Mouse (Mus musculus): ENCODE results near the gene Kcnip1. TPM values are rescaled to one million over a fixed set of nuclear protein-coding genes. Genes with fewer than 3 reads are reported as not detected.
A peak's percentile ranks its signal among the peaks of the same experiment; 100 is the strongest.

Kcnip1 gene
- polyA plus RNA-seq, 1 experiment from 2014 or later = 4.3 TPM

DNA sequence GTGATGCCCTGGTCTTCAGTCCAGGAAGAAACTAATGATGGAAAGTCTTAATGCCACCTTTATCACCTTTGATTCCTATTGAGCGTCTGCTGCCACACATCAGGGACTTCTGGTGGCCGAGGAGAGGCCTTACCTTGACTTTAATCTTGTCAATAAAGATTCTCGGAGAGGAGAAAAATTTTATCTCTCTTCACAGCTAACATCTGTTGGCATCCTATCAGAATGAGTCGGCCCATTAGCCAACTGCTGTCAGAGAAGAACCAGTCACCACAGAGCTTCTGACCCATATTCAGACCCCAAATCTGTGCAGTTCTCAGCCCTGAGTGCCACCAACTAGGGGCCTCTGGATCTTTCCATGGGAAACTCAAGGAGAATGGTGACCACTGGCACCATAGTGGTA, 107.0 kb downstream of the Kcnip1 start:
- H3K27me3 ChIP-seq = no peaks in the 10 kb centered on the region
- H3K4me2 ChIP-seq = no peak overlapping the region
- H3K9ac ChIP-seq = no peak overlapping the region
- WGBS = 82% methylated on average over 4 of the region's 4 CpGs
- no peak overlapping the region for H3K27ac ChIP-seq
- H3K36me3 ChIP-seq = no peaks in the 10 kb centered on the region
- no peaks in the 10 kb centered on the region for H3K9me3 ChIP-seq
- H3K4me1 ChIP-seq = no peaks in the 10 kb centered on the region
- H3K4me3 ChIP-seq = no peak overlapping the region
- no peak for ATAC-seq (ENCODE audit: insufficient number of reproducible peaks, low FRiP score, low TSS enrichment, low read depth)

DNA sequence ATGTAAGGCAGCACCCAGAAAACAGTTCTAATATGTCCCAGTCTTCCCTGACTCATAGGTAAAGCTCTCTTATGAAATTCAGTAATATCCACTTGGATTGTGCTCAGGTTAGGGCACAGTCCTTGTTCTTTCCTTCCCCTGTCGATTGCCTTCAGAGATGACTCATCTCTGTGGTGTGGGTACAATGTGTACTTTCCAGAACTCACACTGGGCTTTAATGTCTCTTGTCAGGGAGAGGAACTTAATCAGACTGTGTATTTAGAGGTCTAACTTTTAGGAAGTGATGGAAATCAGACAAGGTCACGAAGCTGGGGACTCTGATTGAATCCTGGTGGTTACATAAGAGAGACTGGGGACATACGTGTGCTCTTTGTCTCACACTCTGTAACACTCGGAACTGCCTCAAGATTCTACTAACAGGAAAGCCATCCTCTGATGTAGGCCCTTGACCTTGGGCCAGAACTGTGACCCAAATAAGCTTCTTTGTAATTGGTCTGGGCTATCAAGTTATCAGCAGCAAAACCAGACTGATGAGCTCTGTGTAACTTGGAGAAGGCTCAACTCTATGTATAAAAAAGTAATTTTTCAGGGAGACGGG, 110.1 kb downstream of the Kcnip1 start:
- Histone ChIP-seq H3K27ac (no peak overlapping the region), H3K9ac (no peak overlapping the region), H3K9me3 (no peaks in the 10 kb centered on the region), H3K4me3 (no peak overlapping the region), H3K4me1 (no peaks in the 10 kb centered on the region), H3K36me3 (no peaks in the 10 kb centered on the region), H3K27me3 (no peaks in the 10 kb centered on the region), H3K4me2 (no peak overlapping the region)
- WGBS = 74% methylated on average over 5 of the region's 5 CpGs
- no peak for ATAC-seq (ENCODE audit: insufficient number of reproducible peaks, low FRiP score, low TSS enrichment, low read depth)

DNA sequence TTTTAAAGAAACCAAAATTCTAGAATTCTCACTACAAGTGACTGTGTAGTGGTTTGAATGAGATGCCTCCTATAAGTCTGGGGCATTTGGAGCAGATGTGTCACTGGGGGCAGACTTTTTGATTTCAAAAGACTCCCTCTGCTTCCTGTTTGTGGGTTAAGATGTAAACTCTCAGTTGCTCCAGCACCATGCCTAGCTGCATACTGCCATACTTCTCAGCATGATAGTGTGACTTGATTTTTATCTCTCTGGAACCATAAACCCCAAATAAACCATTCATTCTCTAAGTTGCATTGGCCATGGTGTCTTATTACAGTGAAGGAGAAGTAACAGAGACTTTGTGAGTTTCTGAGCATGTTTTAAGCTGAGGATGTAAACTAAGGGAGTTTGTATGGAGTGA, 118.0 kb downstream of the Kcnip1 start:
- Histone ChIP-seq H3K27me3 (no peaks in the 10 kb centered on the region), H3K36me3 (no peaks in the 10 kb centered on the region), H3K9ac (no peak overlapping the region), H3K9me3 (no peaks in the 10 kb centered on the region), H3K4me2 (no peak overlapping the region), H3K27ac (no peak overlapping the region), H3K4me3 (no peak overlapping the region), H3K4me1 (peaks cover 20% of the 10 kb centered on the region)
- ATAC-seq (ENCODE audit: insufficient number of reproducible peaks, low FRiP score, low TSS enrichment, low read depth) = no peak

DNA sequence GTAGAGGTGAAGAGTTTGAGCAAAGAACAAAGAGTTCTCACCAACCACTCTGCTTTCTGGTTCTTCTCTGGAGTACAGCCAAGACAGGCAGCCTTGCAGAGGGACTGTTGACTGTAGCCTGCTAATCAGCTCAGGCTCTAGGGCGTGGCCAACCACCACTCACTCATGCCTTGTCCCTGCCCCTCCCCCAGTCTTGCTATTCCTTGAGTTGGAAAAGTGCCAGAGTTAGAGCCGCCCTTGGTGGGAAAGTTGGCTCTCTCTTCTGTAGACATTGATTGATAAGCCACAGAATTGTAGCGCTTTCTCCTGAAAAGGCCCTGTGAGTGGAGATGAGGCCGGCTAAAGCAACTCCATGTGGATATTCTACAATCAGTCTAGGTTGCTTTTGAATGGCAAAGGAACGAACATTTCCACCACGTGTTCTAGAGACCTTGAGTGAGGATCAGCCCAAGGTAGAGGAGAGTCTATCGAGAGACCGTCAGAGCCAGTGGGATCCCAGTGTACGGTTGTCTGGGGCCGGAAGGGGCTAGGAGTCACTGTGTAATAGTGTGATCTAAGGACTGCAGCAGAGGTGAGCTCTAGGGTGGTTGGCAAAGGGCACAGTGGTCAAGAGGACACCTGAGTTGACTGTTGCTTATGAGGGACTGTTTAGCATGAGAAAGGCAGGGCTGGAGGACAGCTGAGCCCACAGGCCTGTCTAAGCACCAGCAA, 119.7 kb downstream of the Kcnip1 start:
- Histone ChIP-seq H3K36me3 (no peaks in the 10 kb centered on the region), H3K4me1 (peaks cover 20% of the 10 kb centered on the region), H3K9ac (no peak overlapping the region), H3K27me3 (no peaks in the 10 kb centered on the region), H3K4me2 (no peak overlapping the region), H3K27ac (peak overlapping the region; percentile 61; the same call in 1 of the 2 replicates), H3K4me3 (no peak overlapping the region), H3K9me3 (no peaks in the 10 kb centered on the region)
- WGBS = 53% methylated on average over 10 of the region's 10 CpGs
- peak; percentile 77; the same call in 1 of the 2 replicates for ATAC-seq (ENCODE audit: insufficient number of reproducible peaks, low FRiP score, low TSS enrichment, low read depth)

DNA sequence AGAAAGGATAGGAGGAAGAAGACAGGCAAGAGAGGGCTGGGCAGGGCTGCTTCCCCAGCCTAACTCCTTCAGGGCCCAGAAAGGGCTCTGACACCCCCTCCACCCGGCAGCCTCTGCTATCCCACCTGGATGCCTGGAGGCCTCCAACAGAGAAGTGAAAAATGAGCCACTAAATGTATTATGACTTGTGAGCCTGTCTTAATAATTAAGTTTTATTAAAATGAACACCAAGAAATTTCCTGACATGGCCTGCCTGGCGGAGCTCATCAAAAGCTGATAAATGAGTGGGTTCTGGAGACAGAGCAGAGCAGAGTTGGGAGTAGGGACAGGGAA, 120.3 kb downstream of the Kcnip1 start:
- ATAC-seq (ENCODE audit: insufficient number of reproducible peaks, low FRiP score, low TSS enrichment, low read depth) = no peak
- Histone ChIP-seq H3K27ac (peak overlapping the region; percentile 61), H3K27me3 (no peaks in the 10 kb centered on the region)

DNA sequence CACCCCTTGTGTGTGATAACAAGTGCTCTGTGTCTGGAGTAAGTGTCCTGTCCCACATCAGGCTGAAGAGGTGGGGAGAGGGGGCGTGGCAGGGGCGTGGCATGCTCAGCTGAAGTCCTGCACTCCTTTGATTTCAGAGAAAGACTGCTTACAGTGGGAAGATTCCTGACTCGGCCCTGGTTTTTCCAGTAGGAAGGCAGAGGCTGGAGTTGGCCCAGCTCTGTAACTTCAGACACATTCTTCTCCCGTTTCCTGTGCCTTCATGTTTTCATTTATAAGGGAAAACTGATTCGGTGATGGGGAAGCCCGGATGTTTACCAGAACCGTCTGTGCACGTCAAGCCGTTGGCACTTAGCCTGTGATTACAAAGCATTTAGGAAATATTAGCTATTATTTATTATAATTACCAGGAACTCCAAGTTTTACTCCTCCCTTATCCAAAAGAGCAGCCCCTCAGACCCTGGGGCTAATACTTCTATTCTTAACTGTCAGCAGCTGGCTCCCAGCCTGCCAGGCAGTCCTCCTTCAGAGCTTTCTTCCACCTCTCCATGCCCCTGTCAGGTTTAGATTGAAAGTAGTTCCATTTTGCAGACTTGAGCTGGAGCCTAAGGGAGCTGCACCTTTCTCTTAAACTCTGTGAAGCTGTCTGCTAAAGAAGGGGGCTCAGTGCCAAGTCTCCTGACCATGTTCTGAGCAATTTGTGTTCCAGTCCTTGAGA, 120.8 kb downstream of the Kcnip1 start:
- Histone ChIP-seq H3K4me3 (no peak overlapping the region), H3K9me3 (no peaks in the 10 kb centered on the region), H3K36me3 (no peaks in the 10 kb centered on the region), H3K4me2 (no peak overlapping the region), H3K4me1 (peaks cover 20% of the 10 kb centered on the region), H3K9ac (no peak overlapping the region), H3K27me3 (no peaks in the 10 kb centered on the region), H3K27ac (peak overlapping the region; percentile 61)
- WGBS = 22% methylated on average over 9 of the region's 9 CpGs
- ATAC-seq (ENCODE audit: insufficient number of reproducible peaks, low FRiP score, low TSS enrichment, low read depth) = no peak

More for the DNA sequence above, 120.3 kb downstream of the Kcnip1 start:
- no peaks in the 10 kb centered on the region for H3K9me3 ChIP-seq
- H3K4me3 ChIP-seq = no peak overlapping the region
- peaks cover 20% of the 10 kb centered on the region for H3K4me1 ChIP-seq
- WGBS = 31% methylated on average over 2 of the region's 2 CpGs
- no peak overlapping the region for H3K9ac ChIP-seq
- H3K4me2 ChIP-seq = no peak overlapping the region
- no peaks in the 10 kb centered on the region for H3K36me3 ChIP-seq

DNA sequence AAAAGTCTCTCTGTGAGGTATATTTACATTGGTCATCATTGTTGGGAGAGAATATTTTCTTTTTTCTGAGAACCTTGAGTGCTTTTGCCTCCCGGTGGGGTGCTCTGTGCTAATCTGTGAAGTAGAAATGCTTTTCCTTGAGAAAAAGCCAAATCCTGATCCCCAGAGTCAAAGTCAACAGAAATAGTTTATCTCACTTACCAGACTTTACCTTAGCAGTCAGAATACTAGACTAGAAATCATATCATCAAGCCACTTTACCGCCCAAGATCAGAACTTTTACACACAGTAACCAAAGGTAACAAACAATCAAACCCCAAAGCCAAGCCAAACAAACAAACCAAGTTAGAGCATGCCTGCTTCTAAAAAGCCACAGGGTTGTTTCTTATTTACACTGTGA, 122.7 kb downstream of the Kcnip1 start:
- 77% methylated on average over 2 of the region's 2 CpGs for WGBS
- peaks cover 20% of the 10 kb centered on the region for H3K4me1 ChIP-seq
- no peaks in the 10 kb centered on the region for H3K36me3 ChIP-seq
- H3K27me3 ChIP-seq = no peaks in the 10 kb centered on the region
- no peak overlapping the region for H3K27ac ChIP-seq
- no peak overlapping the region for H3K4me3 ChIP-seq
- no peak for ATAC-seq (ENCODE audit: insufficient number of reproducible peaks, low FRiP score, low TSS enrichment, low read depth)
- H3K9ac ChIP-seq = no peak overlapping the region
- no peaks in the 10 kb centered on the region for H3K9me3 ChIP-seq
- H3K4me2 ChIP-seq = no peak overlapping the region

DNA sequence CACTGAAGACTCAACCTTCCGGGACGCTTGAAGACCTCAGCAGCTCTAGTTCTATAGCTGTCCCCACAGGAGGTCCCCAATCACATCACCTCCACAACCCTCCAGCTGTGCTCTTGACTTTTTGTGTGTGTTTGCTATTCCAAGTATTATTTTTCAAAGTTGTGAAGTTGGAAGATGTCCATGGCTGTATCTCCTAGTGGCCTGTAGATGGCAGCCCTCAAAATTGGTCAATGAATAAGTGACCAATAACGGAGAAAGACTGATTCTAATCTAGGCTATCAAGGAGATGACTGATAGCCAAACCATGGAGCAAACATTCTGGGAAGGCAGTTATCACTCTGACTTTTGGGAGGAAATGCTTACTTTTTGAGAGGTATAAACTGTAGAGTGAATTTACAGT, 123.4 kb downstream of the Kcnip1 start:
- Histone ChIP-seq H3K9me3 (no peaks in the 10 kb centered on the region), H3K4me3 (no peak overlapping the region), H3K4me2 (no peak overlapping the region), H3K27me3 (no peaks in the 10 kb centered on the region), H3K27ac (no peak overlapping the region), H3K9ac (no peak overlapping the region), H3K36me3 (no peaks in the 10 kb centered on the region), H3K4me1 (peaks cover 20% of the 10 kb centered on the region)
- 76% methylated on average over 3 of the region's 3 CpGs for WGBS
- no peak for ATAC-seq (ENCODE audit: insufficient number of reproducible peaks, low FRiP score, low TSS enrichment, low read depth)

DNA sequence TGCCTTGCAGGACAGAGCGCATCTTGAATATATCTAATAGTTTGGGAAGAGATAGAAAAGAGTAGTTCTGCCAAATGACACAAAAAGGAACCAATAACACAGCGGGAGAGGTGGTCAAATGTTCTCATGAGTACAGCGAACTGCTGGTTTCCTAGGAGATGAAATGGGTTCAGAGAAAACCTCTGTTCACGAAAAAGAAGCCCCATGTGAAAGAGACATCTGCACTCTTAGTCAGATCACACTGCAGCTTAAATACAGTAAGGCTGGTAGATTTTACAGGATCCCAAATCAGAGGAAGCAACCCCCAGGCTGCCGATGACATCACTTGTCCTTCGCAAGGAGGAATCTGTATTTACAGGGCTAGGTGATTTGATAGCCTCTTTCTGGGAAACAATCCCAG, 126.2 kb downstream of the Kcnip1 start:
- Histone ChIP-seq H3K27ac (no peak overlapping the region), H3K27me3 (no peaks in the 10 kb centered on the region), H3K36me3 (no peaks in the 10 kb centered on the region), H3K4me1 (peaks cover 2% of the 10 kb centered on the region; the same call in 1 of the 2 replicates), H3K4me3 (no peak overlapping the region), H3K9me3 (no peaks in the 10 kb centered on the region), H3K4me2 (no peak overlapping the region), H3K9ac (no peak overlapping the region)
- WGBS = 61% methylated on average over 6 of the region's 6 CpGs
- ATAC-seq (ENCODE audit: insufficient number of reproducible peaks, low FRiP score, low TSS enrichment, low read depth) = no peak

DNA sequence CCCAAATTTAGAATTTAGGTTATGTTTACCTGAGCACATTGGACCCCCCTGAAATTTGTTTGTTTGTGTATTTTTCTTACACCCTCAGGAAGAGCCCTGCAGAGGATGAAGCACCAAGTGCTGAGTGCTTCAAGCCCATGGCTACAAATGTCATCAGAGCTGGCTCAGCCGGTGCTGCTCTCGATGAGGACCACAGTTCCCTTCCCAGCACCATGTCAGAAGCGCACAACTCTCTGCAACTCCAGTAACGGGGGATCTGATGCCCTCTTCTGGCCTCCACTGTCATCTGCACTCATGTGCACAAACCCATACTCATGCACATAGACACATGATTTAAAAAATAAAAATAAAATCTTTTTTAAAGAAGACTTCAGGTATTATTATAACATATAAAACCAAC, 128.7 kb downstream of the Kcnip1 start:
- Histone ChIP-seq H3K36me3 (no peaks in the 10 kb centered on the region), H3K4me1 (no peaks in the 10 kb centered on the region), H3K9me3 (no peaks in the 10 kb centered on the region), H3K9ac (no peak overlapping the region), H3K27ac (no peak overlapping the region), H3K4me3 (no peak overlapping the region), H3K4me2 (no peak overlapping the region), H3K27me3 (no peaks in the 10 kb centered on the region)
- WGBS = 96% methylated on average over 4 of the region's 4 CpGs
- ATAC-seq (ENCODE audit: insufficient number of reproducible peaks, low FRiP score, low TSS enrichment, low read depth) = no peak

DNA sequence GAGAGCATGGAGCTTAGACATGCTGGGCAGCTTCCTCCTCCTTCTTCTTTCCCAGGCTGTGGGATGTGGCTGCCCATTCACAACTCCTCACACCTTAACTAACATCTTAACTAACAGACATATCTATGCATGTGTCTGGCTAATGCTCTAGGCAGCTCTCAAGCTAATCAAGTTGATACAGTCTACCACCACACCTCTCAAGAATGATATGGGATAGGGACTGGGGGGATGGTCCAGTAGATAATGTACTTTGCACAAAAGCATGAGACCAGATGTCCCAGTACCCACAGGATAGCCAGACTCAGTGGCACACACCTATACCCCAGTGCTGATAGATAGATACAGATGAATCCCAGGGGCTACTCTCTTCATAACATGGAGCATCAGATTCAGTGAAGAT, 131.1 kb downstream of the Kcnip1 start:
- Histone ChIP-seq H3K27ac (no peak overlapping the region), H3K4me3 (no peak overlapping the region), H3K9me3 (no peaks in the 10 kb centered on the region), H3K27me3 (no peaks in the 10 kb centered on the region), H3K4me2 (no peak overlapping the region), H3K9ac (no peak overlapping the region), H3K36me3 (no peaks in the 10 kb centered on the region), H3K4me1 (no peaks in the 10 kb centered on the region)
- no peak for ATAC-seq (ENCODE audit: insufficient number of reproducible peaks, low FRiP score, low TSS enrichment, low read depth)

DNA sequence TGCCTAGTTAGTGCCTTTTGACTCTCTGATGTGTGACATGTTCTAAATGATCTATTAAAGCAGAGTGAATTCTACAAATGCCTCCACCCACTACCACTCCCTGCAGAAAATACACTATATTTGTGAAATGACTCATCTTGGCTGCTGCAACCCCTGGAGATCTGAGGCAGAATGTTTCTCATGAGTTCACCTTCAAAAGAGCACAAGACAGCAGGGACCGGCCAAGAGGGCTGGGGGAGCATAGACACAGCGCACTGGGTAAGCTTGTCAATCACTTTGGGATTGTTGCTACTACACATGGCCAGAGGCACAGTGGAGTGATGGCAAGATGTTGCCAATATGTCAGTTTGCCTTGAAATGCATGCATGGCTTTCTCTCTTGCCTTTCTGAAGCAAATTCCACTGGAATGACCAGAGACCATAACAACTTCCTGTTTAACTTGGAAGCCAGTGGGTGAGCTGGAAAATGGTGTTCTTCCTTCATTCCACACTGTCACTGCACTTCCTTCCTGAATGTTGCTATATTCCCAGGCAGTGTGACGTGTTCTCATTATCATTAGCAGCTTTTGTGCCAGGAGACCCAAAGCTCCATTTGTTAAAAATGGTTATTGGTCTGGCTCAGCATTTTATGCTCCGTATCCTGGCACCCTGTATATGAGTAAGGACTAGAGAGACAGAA, 131.9 kb downstream of the Kcnip1 start:
- ATAC-seq (ENCODE audit: insufficient number of reproducible peaks, low FRiP score, low TSS enrichment, low read depth) = no peak
- Histone ChIP-seq H3K4me2 (no peak overlapping the region), H3K27ac (no peak overlapping the region), H3K9ac (no peak overlapping the region), H3K4me1 (no peaks in the 10 kb centered on the region), H3K36me3 (no peaks in the 10 kb centered on the region), H3K4me3 (no peak overlapping the region), H3K27me3 (no peaks in the 10 kb centered on the region), H3K9me3 (no peaks in the 10 kb centered on the region)
- WGBS = 74% methylated on average over 4 of the region's 4 CpGs

All from limb, embryonic 15.5 days (tissue).